Mouse (Mus musculus): ENCODE measurements around the gene Vps54. TPM values are rescaled to one million over a fixed set of nuclear protein-coding genes. Genes with fewer than 3 reads are reported as not detected.

Vps54 gene
- polyA plus RNA-seq, 1 experiment from 2014 or later, result 15.0 TPM

GRCm38 (mm10) chr11:21339088-21339487 is 100.0 kb downstream of the Vps54 start:
- no peak for ATAC-seq (ENCODE audit: insufficient number of reproducible peaks, low FRiP score)
- Histone ChIP-seq H3K27ac (ENCODE audit: poor library complexity, severe bottlenecking) (no peak overlapping the region), H3K4me2 (no peak overlapping the region), H3K36me3 (peaks cover 40% of the 10 kb centered on the region), H3K27me3 (replicated peaks) (no peaks in the 10 kb centered on the region), H3K4me1 (replicated peaks) (no peaks in the 10 kb centered on the region), H3K9me3 (replicated peaks) (no peaks in the 10 kb centered on the region), H3K4me3 (no peak overlapping the region), H3K9ac (no peak overlapping the region)
- 88% methylated on average over 4 of the region's 4 CpGs for WGBS

- Histone ChIP-seq H3K27ac (ENCODE audit: poor library complexity, severe bottlenecking) (no peak overlapping the region), H3K4me1 (replicated peaks) (no peaks in the 10 kb centered on the region), H3K36me3 (peaks cover 58% of the 10 kb centered on the region), H3K9me3 (replicated peaks) (no peaks in the 10 kb centered on the region), H3K4me2 (no peak overlapping the region), H3K4me3 (no peak overlapping the region), H3K9ac (no peak overlapping the region), H3K27me3 (replicated peaks) (no peaks in the 10 kb centered on the region)
- no peak for ATAC-seq (ENCODE audit: insufficient number of reproducible peaks, low FRiP score)
- WGBS, result 91% methylated on average over 5 of the region's 5 CpGs
Measured at GRCm38 (mm10) chr11:21343490-21343889, 104.4 kb downstream of the Vps54 start.

DNA sequence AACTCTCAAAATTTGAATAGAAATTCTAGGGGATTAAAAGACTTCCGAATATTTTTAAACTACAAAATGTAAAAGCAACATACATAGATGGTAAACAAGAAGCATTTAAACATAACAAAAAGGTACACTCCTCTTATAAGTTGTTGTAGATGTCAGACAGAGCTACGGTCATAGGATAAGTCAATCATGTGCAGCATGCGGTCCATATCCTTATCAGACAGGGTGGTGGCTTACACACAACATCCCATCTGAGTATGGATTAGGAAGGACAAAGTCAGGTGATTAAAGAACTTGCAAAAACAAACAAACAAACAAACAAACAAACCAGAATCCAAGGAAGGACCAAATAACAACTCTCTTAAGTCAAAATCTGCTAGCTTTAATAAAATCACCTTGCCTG is 106.9 kb downstream of the Vps54 start:
- Histone ChIP-seq H3K36me3 (peaks cover 59% of the 10 kb centered on the region), H3K27ac (ENCODE audit: poor library complexity, severe bottlenecking) (no peak overlapping the region), H3K4me2 (no peak overlapping the region), H3K27me3 (replicated peaks) (no peaks in the 10 kb centered on the region), H3K4me1 (replicated peaks) (no peaks in the 10 kb centered on the region), H3K9ac (no peak overlapping the region), H3K4me3 (no peak overlapping the region), H3K9me3 (replicated peaks) (no peaks in the 10 kb centered on the region)
- ATAC-seq (ENCODE audit: insufficient number of reproducible peaks, low FRiP score), result no peak
- 79% methylated on average over 3 of the region's 3 CpGs for WGBS

DNA sequence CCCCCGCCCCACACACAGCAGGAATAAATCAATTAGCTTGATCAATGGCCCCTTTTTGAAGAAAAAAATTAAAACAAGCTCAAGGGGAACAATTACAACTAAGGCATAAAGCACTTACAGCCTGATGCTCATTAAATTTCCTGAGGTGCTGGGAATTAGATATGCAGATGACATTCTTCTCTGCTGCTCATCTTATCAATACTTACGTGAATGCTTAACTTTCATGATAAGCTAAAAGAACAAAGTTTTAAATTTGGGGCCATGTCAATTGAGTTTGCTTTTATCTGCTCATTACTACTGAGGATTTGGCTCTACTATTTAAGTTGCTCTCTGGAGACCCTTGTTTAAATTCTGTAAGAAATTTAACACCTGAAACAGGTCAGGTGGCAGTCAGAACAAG is 109.8 kb downstream of the Vps54 start:
- peaks cover 5% of the 10 kb centered on the region for H3K4me1 ChIP-seq (replicated peaks)
- WGBS, result 78% methylated on average over 2 of the region's 2 CpGs
- H3K9me3 ChIP-seq (replicated peaks), result no peaks in the 10 kb centered on the region
- H3K4me3 ChIP-seq, result no peak overlapping the region
- no peak overlapping the region for H3K4me2 ChIP-seq
- H3K27ac ChIP-seq (ENCODE audit: poor library complexity, severe bottlenecking), result no peak overlapping the region
- peaks cover 56% of the 10 kb centered on the region for H3K36me3 ChIP-seq
- no peak overlapping the region for H3K9ac ChIP-seq
- no peaks in the 10 kb centered on the region for H3K27me3 ChIP-seq (replicated peaks)
- no peak for ATAC-seq (ENCODE audit: insufficient number of reproducible peaks, low FRiP score)

DNA sequence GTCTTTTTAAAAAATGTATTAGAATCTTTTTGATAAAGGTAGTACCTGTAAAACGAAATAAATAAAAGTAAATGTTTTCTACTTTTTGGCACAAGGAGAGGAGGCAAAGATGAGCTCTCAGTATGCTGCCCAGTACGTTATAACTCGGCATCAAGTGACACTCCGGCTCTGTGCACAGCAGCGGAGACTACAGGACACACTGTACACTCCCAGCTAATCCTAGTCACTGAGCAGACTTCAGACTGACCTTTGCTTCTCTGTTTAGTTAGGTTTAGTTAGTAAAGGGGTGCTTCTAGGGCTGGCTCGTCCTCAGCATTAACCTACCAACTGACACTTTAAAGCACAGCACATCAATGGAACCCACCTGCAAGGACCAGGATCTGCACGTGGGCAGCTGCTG is 112.2 kb downstream of the Vps54 start:
- WGBS, result 81% methylated on average over 7 of the region's 7 CpGs
- H3K4me2 ChIP-seq, result no peak overlapping the region
- H3K4me3 ChIP-seq, result no peak overlapping the region
- ATAC-seq (ENCODE audit: insufficient number of reproducible peaks, low FRiP score), result no peak
- H3K27ac ChIP-seq (ENCODE audit: poor library complexity, severe bottlenecking), result no peak overlapping the region
- no peaks in the 10 kb centered on the region for H3K27me3 ChIP-seq (replicated peaks)
- peaks cover 5% of the 10 kb centered on the region for H3K4me1 ChIP-seq (replicated peaks)
- H3K36me3 ChIP-seq, result peaks cover 45% of the 10 kb centered on the region
- H3K9ac ChIP-seq, result no peak overlapping the region
- no peaks in the 10 kb centered on the region for H3K9me3 ChIP-seq (replicated peaks)

DNA sequence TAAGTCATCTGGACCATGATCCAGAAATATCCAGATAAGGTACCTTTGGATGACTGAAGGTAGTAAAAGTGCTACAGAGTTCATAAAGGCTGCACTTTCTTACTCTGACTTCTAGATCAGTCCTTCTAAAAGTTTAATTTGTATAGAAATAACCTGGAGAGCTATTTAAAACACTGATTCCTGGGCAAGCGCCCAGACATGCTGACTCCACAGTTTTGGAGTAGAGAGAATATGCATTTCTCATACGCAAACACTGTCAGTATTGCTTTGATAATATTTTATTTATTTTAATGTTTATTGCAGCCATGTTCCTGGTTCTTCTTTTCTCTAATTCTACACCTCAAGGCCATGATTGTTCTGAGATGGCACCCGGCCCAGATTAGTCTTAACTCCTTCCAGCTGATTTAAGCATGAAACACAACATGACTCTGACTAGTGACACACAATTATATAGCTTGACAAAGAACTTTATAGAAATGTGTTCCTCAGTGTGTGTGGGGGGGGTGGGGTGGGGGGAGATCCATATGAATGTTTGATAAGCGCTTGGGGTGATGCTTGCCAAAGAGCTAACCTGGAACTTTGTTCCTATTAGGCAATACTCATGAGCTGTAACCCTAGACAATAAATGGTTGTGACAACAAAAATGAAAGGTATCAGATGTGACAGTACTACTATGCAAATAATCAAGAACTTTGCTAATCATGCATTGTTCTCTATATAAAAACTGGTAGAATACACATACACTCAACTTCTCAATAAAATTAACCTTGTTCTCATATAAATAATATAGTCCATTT is 124.3 kb downstream of the Vps54 start:
- H3K27ac ChIP-seq (ENCODE audit: poor library complexity, severe bottlenecking), result no peak overlapping the region
- WGBS, result 92% methylated on average over 4 of the region's 4 CpGs

DNA sequence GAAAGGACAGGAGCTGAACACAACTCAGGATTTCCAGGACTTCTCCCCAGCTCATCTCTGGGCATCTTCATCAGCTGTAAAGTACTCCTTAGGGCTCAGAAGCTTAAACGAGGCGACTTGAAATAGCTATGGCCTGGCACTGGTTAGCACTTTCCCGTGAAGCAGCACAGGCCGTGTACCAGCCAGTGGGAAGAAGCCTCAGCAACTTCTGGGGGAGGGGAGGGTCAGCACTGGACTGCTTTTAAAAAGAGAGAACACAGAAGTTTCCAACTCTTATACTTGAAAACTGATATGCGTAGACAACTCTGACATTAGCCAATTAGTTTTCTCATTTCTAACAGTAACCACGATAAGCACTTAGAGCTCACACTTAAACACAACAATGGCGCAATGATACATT is 129.4 kb downstream of the Vps54 start:
- peak overlapping the region; percentile 65 for H3K4me3 ChIP-seq
- peak overlapping the region; percentile 99 for H3K27ac ChIP-seq (ENCODE audit: poor library complexity, severe bottlenecking)
- H3K9me3 ChIP-seq (replicated peaks), result no peaks in the 10 kb centered on the region
- peak overlapping the region; percentile 78 for H3K9ac ChIP-seq
- no peaks in the 10 kb centered on the region for H3K27me3 ChIP-seq (replicated peaks)
- peak overlapping the region; percentile 70 for H3K4me2 ChIP-seq
- 23% methylated on average over 7 of the region's 7 CpGs for WGBS
- H3K4me1 ChIP-seq (replicated peaks), result peaks cover 15% of the 10 kb centered on the region
- ATAC-seq (ENCODE audit: insufficient number of reproducible peaks, low FRiP score), result no peak
- no peaks in the 10 kb centered on the region for H3K36me3 ChIP-seq

More for the DNA sequence above, 124.3 kb downstream of the Vps54 start:
- Histone ChIP-seq H3K4me3 (no peak overlapping the region), H3K9me3 (replicated peaks) (no peaks in the 10 kb centered on the region), H3K9ac (no peak overlapping the region), H3K4me2 (no peak overlapping the region), H3K36me3 (no peaks in the 10 kb centered on the region), H3K27me3 (replicated peaks) (no peaks in the 10 kb centered on the region), H3K4me1 (replicated peaks) (peaks cover 15% of the 10 kb centered on the region)
- ATAC-seq (ENCODE audit: insufficient number of reproducible peaks, low FRiP score), result no peak

GRCm38 (mm10) chr11:21369248-21370016 is 130.4 kb downstream of the Vps54 start:
- Histone ChIP-seq H3K9me3 (replicated peaks) (no peaks in the 10 kb centered on the region), H3K4me3 (peak overlapping the region; percentile 65), H3K27me3 (replicated peaks) (no peaks in the 10 kb centered on the region), H3K27ac (ENCODE audit: poor library complexity, severe bottlenecking) (peak overlapping the region; percentile 99), H3K4me1 (replicated peaks) (peaks cover 15% of the 10 kb centered on the region), H3K36me3 (no peaks in the 10 kb centered on the region), H3K9ac (peak overlapping the region; percentile 78), H3K4me2 (peak overlapping the region; percentile 70)
- no peak for ATAC-seq (ENCODE audit: insufficient number of reproducible peaks, low FRiP score)
- WGBS, result 11% methylated on average over 9 of the region's 9 CpGs

- H3K4me3 ChIP-seq, result peak overlapping the region; percentile 65
- peak overlapping the region; percentile 70 for H3K4me2 ChIP-seq
- no peaks in the 10 kb centered on the region for H3K9me3 ChIP-seq (replicated peaks)
- H3K27ac ChIP-seq (ENCODE audit: poor library complexity, severe bottlenecking), result peak overlapping the region; percentile 99
- H3K9ac ChIP-seq, result peak overlapping the region; percentile 78
- no peaks in the 10 kb centered on the region for H3K36me3 ChIP-seq
- no peaks in the 10 kb centered on the region for H3K27me3 ChIP-seq (replicated peaks)
- peaks cover 15% of the 10 kb centered on the region for H3K4me1 ChIP-seq (replicated peaks)
- peak; percentile 93 for ATAC-seq (ENCODE audit: insufficient number of reproducible peaks, low FRiP score)
- 0% methylated on average over 41 of the region's 69 CpGs for WGBS
Measured at GRCm38 (mm10) chr11:21370399-21371121, 131.5 kb downstream of the Vps54 start.
